Mouse (Mus musculus): ENCODE measurements at regions not wholly inside any gene's neighbourhood (a gene's known extent, or its start where the extent isn't known, plus 50 kb on each side); places are given as distances from the start of the nearest gene placed in this dataset.

GRCm38 (mm10) chr11:41852813-41853212 is 147.8 kb downstream of the Gabrg2 start:
- DNase-seq (ENCODE audit: low read depth, low spot score) = no peak

- DNase-seq (ENCODE audit: low read depth, low spot score) = peak; percentile 2
Measured at GRCm38 (mm10) chr11:41825978-41826679, 174.5 kb downstream of the Gabrg2 start.

GRCm38 (mm10) chr11:41818014-41818413 is 182.6 kb downstream of the Gabrg2 start:
- no peak for DNase-seq (ENCODE audit: low read depth, low spot score)

GRCm38 (mm10) chr11:41812996-41813395 is 187.7 kb downstream of the Gabrg2 start:
- DNase-seq (ENCODE audit: low read depth, low spot score) = no peak

GRCm38 (mm10) chr11:41808897-41809296 is 191.8 kb downstream of the Gabrg2 start:
- DNase-seq (ENCODE audit: low read depth, low spot score) = peak; percentile 24

GRCm38 (mm10) chr11:41792206-41792605 is 208.5 kb downstream of the Gabrg2 start:
- no peak for DNase-seq (ENCODE audit: low read depth, low spot score)

Data from ES-CJ7 (cell line).